Mouse (Mus musculus) MEL (cell line): ENCODE results near the gene Nop2. TPM values are rescaled to one million over a fixed set of nuclear protein-coding genes. Genes with fewer than 3 reads are reported as not detected.

Experiments used
- DNase-seq: peaks from one replicate; pipeline ENCODE4 v3.0.0; 2011; ENCODE audit warnings: low read depth, low spot score
- H3K27ac ChIP-seq: 2 replicates; pipeline ENCODE4 v1.5.1; 2012; ENCODE audit warnings: low read depth, mild to moderate bottlenecking, control low read depth, low read length, moderate library complexity; ENCODE audit not compliant: control insufficient read depth
- H3K27me3 ChIP-seq, 2 experiments: fragments of 150-350 bp in 1 of 2; sonication (generic) in 1 of 2; 2 replicates each; pipeline ENCODE4 v1.6.1; 2012; ENCODE audit warnings: low read length in 2 of 2, mild to moderate bottlenecking in 2 of 2, improper control_type of control experiment in 1 of 2, moderate library complexity in 1 of 2; ENCODE audit not compliant: insufficient read depth in 2 of 2, control insufficient read depth in 1 of 2
- H3K36me3 ChIP-seq, 2 experiments: 2 replicates each; pipeline ENCODE4 v1.6.1; 2012 to 2014; ENCODE audit warnings: low read length in 2 of 2, improper control_type of control experiment in 1 of 2, inconsistent platforms in 1 of 2, mild to moderate bottlenecking in 1 of 2; ENCODE audit not compliant: insufficient read depth in 2 of 2, control insufficient read depth in 1 of 2
- H3K4me1 ChIP-seq, 2 experiments: fragments of 150-350 bp in 1 of 2; sonication (generic) in 1 of 2; 2 replicates each; pipeline ENCODE4 v1.6.1; 2012; ENCODE audit warnings: low read length in 2 of 2, improper control_type of control experiment in 1 of 2, mild to moderate bottlenecking in 1 of 2; ENCODE audit not compliant: insufficient read depth in 2 of 2, control insufficient read depth in 1 of 2
- H3K4me3 ChIP-seq, 2 experiments: fragments of 150-350 bp in 1 of 2; sonication (generic) in 1 of 2; 2 replicates each; pipeline ENCODE4 v1.5.1; 2012; ENCODE audit warnings: low read depth in 2 of 2, low read length in 2 of 2, mild to moderate bottlenecking in 2 of 2, moderate library complexity in 2 of 2, control low read depth in 1 of 2, improper control_type of control experiment in 1 of 2; ENCODE audit not compliant: control insufficient read depth in 1 of 2, insufficient read depth in 1 of 2
- H3K79me2 ChIP-seq: 2 replicates; pipeline ENCODE4 v1.6.1; 2012; ENCODE audit warnings: mild to moderate bottlenecking, low read length, moderate library complexity; ENCODE audit not compliant: control insufficient read depth, poor library complexity, insufficient read depth
- H3K9ac ChIP-seq: 2 replicates; pipeline ENCODE4 v1.6.1; 2012; ENCODE audit warnings: low read depth, mild to moderate bottlenecking, control low read depth, low read length, moderate library complexity; ENCODE audit not compliant: control insufficient read depth, poor library complexity, severe bottlenecking
- H3K9me3 ChIP-seq: fragments of 150-350 bp; sonication (generic); replicated peaks from 2 replicates; pipeline ENCODE4 v1.6.1; 2012; ENCODE audit warnings: mild to moderate bottlenecking, low read length, improper control_type of control experiment, moderate library complexity; ENCODE audit not compliant: insufficient read depth
- BHLHE40 ChIP-seq: IDR thresholded peaks from 2 replicates; pipeline ENCODE4 v1.6.1; 2012; ENCODE audit warnings: low read depth, mild to moderate bottlenecking, inconsistent platforms, low read length, improper control_type of control experiment, borderline replicate concordance
- CHD1 ChIP-seq: IDR thresholded peaks from 2 replicates; pipeline ENCODE4 v1.6.1; 2012; ENCODE audit warnings: low read depth, mild to moderate bottlenecking, inconsistent platforms, low read length, improper control_type of control experiment
- E2F4 ChIP-seq: IDR thresholded peaks from 2 replicates; pipeline ENCODE4 v1.6.1; 2011; ENCODE audit warnings: low read depth, low read length, improper control_type of control experiment, borderline replicate concordance
- EP300 ChIP-seq, 2 experiments: IDR thresholded peaks; 2 replicates each; pipeline ENCODE4 v1.6.1; 2011; ENCODE audit warnings: improper control_type of control experiment in 2 of 2, low read length in 2 of 2, low read depth in 1 of 2, mild to moderate bottlenecking in 1 of 2
- ETS1 ChIP-seq: IDR thresholded peaks from 2 replicates; pipeline ENCODE4 v1.6.1; 2012; ENCODE audit warnings: low read depth, mild to moderate bottlenecking, inconsistent platforms, low read length, improper control_type of control experiment, moderate library complexity
- GABPA ChIP-seq: IDR thresholded peaks from 2 replicates; pipeline ENCODE4 v1.6.1; 2012; ENCODE audit warnings: low read depth, mild to moderate bottlenecking, inconsistent platforms, low read length, improper control_type of control experiment, moderate library complexity
- JUND ChIP-seq: IDR thresholded peaks from 2 replicates; pipeline ENCODE4 v1.6.1; 2011; ENCODE audit warnings: low read depth, mild to moderate bottlenecking, improper control_type of control experiment, low read length
- KAT2A ChIP-seq: conservative IDR thresholded peaks from 2 replicates; pipeline ENCODE4 v1.6.1; 2012; ENCODE audit warnings: low read depth, low read length, improper control_type of control experiment, inconsistent platforms
- MAFK ChIP-seq: IDR thresholded peaks from 2 replicates; pipeline ENCODE4 v1.6.1; 2011; ENCODE audit warnings: low read depth, mild to moderate bottlenecking, low read length, improper control_type of control experiment, borderline replicate concordance
- MAX ChIP-seq: IDR thresholded peaks from 2 replicates; pipeline ENCODE4 v1.6.1; 2011; ENCODE audit warnings: low read length, improper control_type of control experiment
- MAZ ChIP-seq: IDR thresholded peaks from 2 replicates; pipeline ENCODE4 v1.6.1; 2012; ENCODE audit warnings: low read depth, mild to moderate bottlenecking, inconsistent platforms, low read length, improper control_type of control experiment
- MEF2A ChIP-seq: IDR thresholded peaks from 2 replicates; pipeline ENCODE4 v1.6.1; 2014; ENCODE audit warnings: low read depth, mild to moderate bottlenecking, inconsistent platforms, low read length, improper control_type of control experiment; ENCODE audit not compliant: poor library complexity, insufficient replicate concordance, severe bottlenecking; ENCODE audit errors: extremely low read depth
- MYC ChIP-seq: IDR thresholded peaks from 2 replicates; pipeline ENCODE4 v1.6.1; 2011; ENCODE audit warnings: low read depth, mild to moderate bottlenecking, low read length, improper control_type of control experiment, moderate library complexity
- NELFE ChIP-seq: IDR thresholded peaks from 2 replicates; pipeline ENCODE4 v1.6.1; 2011; ENCODE audit warnings: low read depth, low read length, improper control_type of control experiment
- NRF1 ChIP-seq: IDR thresholded peaks from 2 replicates; pipeline ENCODE4 v1.6.1; 2014; ENCODE audit warnings: low read depth, mild to moderate bottlenecking, inconsistent platforms, low read length, improper control_type of control experiment, moderate library complexity; ENCODE audit not compliant: poor library complexity, insufficient read depth, severe bottlenecking
- POLR2A ChIP-seq, 2 experiments: IDR thresholded peaks; 2 replicates each; pipeline ENCODE4 v1.6.1; 2011 to 2012; ENCODE audit warnings: low read length in 2 of 2, mild to moderate bottlenecking in 2 of 2, control low read depth in 1 of 2, improper control_type of control experiment in 1 of 2, low read depth in 1 of 2, moderate library complexity in 1 of 2; ENCODE audit not compliant: control insufficient read depth in 1 of 2, insufficient read depth in 1 of 2, poor library complexity in 1 of 2
- POLR2AphosphoS2 ChIP-seq: IDR thresholded peaks from 2 replicates; pipeline ENCODE4 v1.6.1; 2011; ENCODE audit warnings: low read length, improper control_type of control experiment
- RAD21 ChIP-seq: IDR thresholded peaks from 2 replicates; pipeline ENCODE4 v1.6.1; 2011; ENCODE audit warnings: mild to moderate bottlenecking, low read depth, low read length, improper control_type of control experiment
- RCOR1 ChIP-seq: IDR thresholded peaks from 2 replicates; pipeline ENCODE4 v1.6.1; 2012; ENCODE audit warnings: low read depth, mild to moderate bottlenecking, inconsistent platforms, low read length, improper control_type of control experiment
- SIN3A ChIP-seq: IDR thresholded peaks from 2 replicates; pipeline ENCODE4 v1.6.1; 2012; ENCODE audit warnings: low read length, improper control_type of control experiment, inconsistent platforms
- TAL1 ChIP-seq: IDR thresholded peaks from 2 replicates; pipeline ENCODE4 v1.6.1; 2012; ENCODE audit warnings: mild to moderate bottlenecking, inconsistent platforms, low read length, moderate library complexity, mixed read lengths
- TBP ChIP-seq: IDR thresholded peaks from 2 replicates; pipeline ENCODE4 v1.8.0; 2011; ENCODE audit warnings: low read depth, low read length, improper control_type of control experiment
- USF1 ChIP-seq: IDR thresholded peaks from 2 replicates; pipeline ENCODE4 v1.6.1; 2014; ENCODE audit warnings: low read depth, mild to moderate bottlenecking, inconsistent platforms, low read length, improper control_type of control experiment, moderate library complexity
- USF2 ChIP-seq, 2 experiments: IDR thresholded peaks; 2 replicates each; pipeline ENCODE4 v1.6.1; 2011 to 2012; ENCODE audit warnings: improper control_type of control experiment in 2 of 2, low read length in 2 of 2, borderline replicate concordance in 1 of 2, inconsistent platforms in 1 of 2, low read depth in 1 of 2, mild to moderate bottlenecking in 1 of 2; ENCODE audit not compliant: insufficient read depth in 1 of 2
- ZMIZ1 ChIP-seq: IDR thresholded peaks from 2 replicates; pipeline ENCODE4 v1.6.1; 2012; ENCODE audit warnings: low read depth, mild to moderate bottlenecking, inconsistent platforms, low read length, improper control_type of control experiment, moderate library complexity
- ZNF384 ChIP-seq: IDR thresholded peaks from 2 replicates; pipeline ENCODE4 v1.6.1; 2012; ENCODE audit warnings: low read depth, mild to moderate bottlenecking, inconsistent platforms, low read length, improper control_type of control experiment
- polyA plus RNA-seq, 2 experiments: library from polyadenylated mRNA; stranded (reverse) in 1 of 2; unstranded in 1 of 2; fragments of >175 nt in 1 of 2; fragments of >200 nt in 1 of 2; gene quantifications; 2 replicates each; pipeline versions ENCODE4 v1.2.1 to v1.2.4; 2012; ENCODE audit warnings: low replicate concordance in 2 of 2, low read depth in 1 of 2; ENCODE audit not compliant: insufficient read length in 2 of 2, insufficient read depth in 1 of 2, missing spikeins in 1 of 2
- total RNA-seq: library from RNA; depleted of rRNA; stranded (reverse); fragments of 300-350 nt; gene quantifications from 2 replicates; pipeline ENCODE4 v1.2.3, GENCODE M21; 2012

Gene Nop2
- total and polyA plus RNA-seq, 3 experiments = 221 to 337 (median 263) TPM

GRCm38 (mm10) chr6:125158944-125159492 is 27.3 kb downstream of the Nop2 start:
- Histone ChIP-seq H3K4me1 (peaks cover 0 to 50% of the 10 kb centered on the region in 2 experiments), H3K36me3 (peaks cover 0 to 42% of the 10 kb centered on the region in 2 experiments; a peak in 3 of 4 replicates), H3K4me3 (no peak overlapping the region), H3K9me3 (no peaks in the 10 kb centered on the region), H3K27ac (peak overlapping the region; percentile 87), H3K9ac (no peak overlapping the region), H3K27me3 (no peaks in the 10 kb centered on the region), H3K79me2 (peaks cover 45% of the 10 kb centered on the region)
- DNase-seq = no peak
- no peak for TF ChIP-seq RAD21
- TF ChIP-seq ETS1 = no peak
- no peak for TF ChIP-seq RCOR1
- no peak for TF ChIP-seq E2F4
- no peak for TF ChIP-seq USF2 (IDR thresholded peaks at IDR 0.05; ENCODE audit: borderline replicate concordance in 1 of 2, insufficient read depth in 1 of 2, low read depth in 1 of 2, low read length in 2 of 2)
- TF ChIP-seq POLR2AphosphoS2 = no peak
- no peak for TF ChIP-seq SIN3A
- TF ChIP-seq NRF1 = no peak
- TF ChIP-seq EP300 (IDR thresholded peaks at IDR 0.05; ENCODE audit: low read depth in 1 of 2, low read length in 2 of 2) = no peak
- TF ChIP-seq TBP = no peak
- no peak for TF ChIP-seq MYC
- no peak for TF ChIP-seq MAFK
- no peak for TF ChIP-seq USF1
- no peak for TF ChIP-seq GABPA

- H3K27ac ChIP-seq = peak overlapping the region; percentile 87
- TF ChIP-seq TAL1 (no peak), ZMIZ1 (no peak), CHD1 (no peak), SIN3A (peak; percentile 61), MAZ (peak; percentile 91), KAT2A (no peak), TBP (no peak), RCOR1 (0 out of 2 replicates have a peak, but pooled peaks have one; percentile 41), ZNF384 (peak; percentile 67; the same call in 1 of the 2 replicates), MAX (peak; percentile 77), ETS1 (peak; percentile 63), NELFE (no peak; the same call in 1 of the 2 replicates), BHLHE40 (no peak), NRF1 (no peak), MEF2A (no peak), MYC (peak; percentile 65; the same call in 1 of the 2 replicates), USF1 (no peak), E2F4 (no peak), POLR2AphosphoS2 (no peak), RAD21 (no peak), POLR2A (IDR thresholded peaks at IDR 0.05; ENCODE audit: control insufficient read depth in 1 of 2, insufficient read depth in 1 of 2, low read depth in 1 of 2, low read length in 2 of 2, poor library complexity in 1 of 2) (no peak), JUND (no peak)
These were observed 28.3 kb downstream of the Nop2 start for GRCm38 (mm10) chr6:125159773-125160557.

More at GRCm38 (mm10) chr6:125159773-125160557, 28.3 kb downstream of the Nop2 start:
- H3K79me2 ChIP-seq = peaks cover 46% of the 10 kb centered on the region
- no peak overlapping the region for H3K4me3 ChIP-seq
- H3K27me3 ChIP-seq = no peaks in the 10 kb centered on the region
- peak; percentile 84 for DNase-seq
- no peaks in the 10 kb centered on the region for H3K9me3 ChIP-seq
- peaks cover 0 to 49% of the 10 kb centered on the region in 2 experiments for H3K4me1 ChIP-seq
- peak overlapping the region; percentile 51 for H3K9ac ChIP-seq
- peaks cover 0 to 42% of the 10 kb centered on the region in 2 experiments; a peak in 3 of 4 replicates for H3K36me3 ChIP-seq
